Mouse (Mus musculus) heart, embryonic 11.5 days (tissue): ENCODE measurements around the gene Prss30. TPM values are rescaled to one million over a fixed set of nuclear protein-coding genes. Genes with fewer than 3 reads are reported as not detected.

Experiments
- ATAC-seq: fragments of 200-750 bp; cut with Nextera tagmentation; replicated peaks from 2 replicates; pipeline ENCODE4 v1.8.0; 2017; ENCODE audit warnings: moderate library complexity; ENCODE audit not compliant: insufficient number of reproducible peaks, low FRiP score, low TSS enrichment
- H3K27ac ChIP-seq: fragments of 300-500 bp; sonication (generic); 2 replicates; pipeline ENCODE4 v1.5.1; 2014; ENCODE audit warnings: mild to moderate bottlenecking, low read depth, low read length
- H3K27me3 ChIP-seq: fragments of 300-500 bp; sonication (generic); 2 replicates; pipeline ENCODE4 v1.6.1; 2014; ENCODE audit warnings: mild to moderate bottlenecking, low read length, mixed read lengths; ENCODE audit not compliant: control insufficient read depth, insufficient read depth
- H3K36me3 ChIP-seq: fragments of 300-500 bp; sonication (generic); 2 replicates; pipeline ENCODE4 v1.6.1; 2014; ENCODE audit warnings: mild to moderate bottlenecking, low read length, moderate library complexity, mixed read lengths; ENCODE audit not compliant: control insufficient read depth, insufficient read depth
- H3K4me1 ChIP-seq: fragments of 300-500 bp; sonication (generic); 2 replicates; pipeline ENCODE4 v1.6.1; 2014; ENCODE audit warnings: low read length; ENCODE audit not compliant: control insufficient read depth, insufficient read depth
- H3K4me2 ChIP-seq: fragments of 300-500 bp; sonication (generic); 2 replicates; pipeline ENCODE4 v1.6.1; 2014; ENCODE audit warnings: mild to moderate bottlenecking, moderate library complexity
- H3K4me3 ChIP-seq: fragments of 300-500 bp; sonication (generic); 2 replicates; pipeline ENCODE4 v1.5.1; 2014; ENCODE audit warnings: low read depth, low read length
- H3K9ac ChIP-seq: fragments of 300-500 bp; sonication (generic); 2 replicates; pipeline ENCODE4 v1.6.1; 2014; ENCODE audit warnings: mild to moderate bottlenecking, low read depth, low read length, moderate library complexity
- H3K9me3 ChIP-seq: fragments of 300-500 bp; sonication (generic); replicated peaks from 2 replicates; pipeline ENCODE4 v1.6.1; 2016; ENCODE audit warnings: low read length; ENCODE audit not compliant: control insufficient read depth
- WGBS: fragments of 180-500 bp; shearing (Covaris S2); extraction: QIAGEN DNeasy Blood & Tissue Kit; methylation state at CpG from one replicate; pipeline ENCODE4 v1.1.7; 2014; ENCODE audit not compliant: insufficient replicate concordance; 5-methylcytosine and 5-hydroxymethylcytosine counted together
- polyA plus RNA-seq: library from polyadenylated mRNA; unstranded; fragments of >200 nt; fragmentation: Nextera tagmentation; extraction: Ambion mirVana; gene quantifications from 2 replicates; pipeline ENCODE4 v1.2.1, GENCODE M21; 2014

Prss30 gene
- polyA plus RNA-seq, result not detected in 2 replicates

DNA sequence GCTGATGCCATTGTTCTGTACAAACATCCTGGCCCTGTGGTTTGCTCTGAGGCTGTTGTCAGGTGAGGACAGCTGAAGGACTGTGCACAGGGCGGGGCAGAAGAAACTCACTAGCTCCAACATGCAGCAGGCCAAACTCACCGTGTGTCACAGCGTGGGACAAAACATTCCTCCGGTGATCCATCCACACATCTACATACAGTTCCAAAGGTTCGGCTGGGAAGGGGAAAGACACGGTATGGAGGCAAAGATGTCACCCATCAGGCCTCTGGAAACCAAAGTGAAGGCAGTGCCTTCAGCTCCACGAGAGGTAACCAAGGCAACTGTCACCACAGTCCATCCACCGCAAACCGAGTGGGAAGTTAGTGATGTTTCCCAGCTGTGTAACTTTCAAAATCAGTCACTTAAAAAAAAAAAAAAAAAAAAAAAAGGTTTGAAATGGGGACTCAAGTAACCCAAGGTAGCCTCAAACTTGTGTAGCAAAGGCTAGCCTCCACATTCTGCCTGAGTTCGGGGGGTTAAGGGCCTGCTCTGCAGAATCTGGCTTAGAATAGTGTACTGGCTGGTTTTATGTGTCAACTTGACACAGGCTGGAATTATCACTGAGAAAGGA, at the start of gene Prss30:
Prss30 (minus strand) TSS at position 270 of the 613 bp plus-strand sequence.
- H3K4me3 ChIP-seq, result no peak within 1 kb of the TSS
- H3K27ac ChIP-seq, result no peak within 1 kb of the TSS
- H3K36me3 ChIP-seq, result no peaks in the 10 kb centered on the region
- no peak within 1 kb of the TSS for H3K4me2 ChIP-seq
- no peaks in the 10 kb centered on the region for H3K27me3 ChIP-seq
- ATAC-seq, result no peak
- 62% methylated on average over 10 of the region's 10 CpGs for WGBS
- no peaks in the 10 kb centered on the region for H3K9me3 ChIP-seq
- no peaks in the 10 kb centered on the region; the same call in 1 of the 2 replicates for H3K4me1 ChIP-seq
- H3K9ac ChIP-seq, result no peak within 1 kb of the TSS

DNA sequence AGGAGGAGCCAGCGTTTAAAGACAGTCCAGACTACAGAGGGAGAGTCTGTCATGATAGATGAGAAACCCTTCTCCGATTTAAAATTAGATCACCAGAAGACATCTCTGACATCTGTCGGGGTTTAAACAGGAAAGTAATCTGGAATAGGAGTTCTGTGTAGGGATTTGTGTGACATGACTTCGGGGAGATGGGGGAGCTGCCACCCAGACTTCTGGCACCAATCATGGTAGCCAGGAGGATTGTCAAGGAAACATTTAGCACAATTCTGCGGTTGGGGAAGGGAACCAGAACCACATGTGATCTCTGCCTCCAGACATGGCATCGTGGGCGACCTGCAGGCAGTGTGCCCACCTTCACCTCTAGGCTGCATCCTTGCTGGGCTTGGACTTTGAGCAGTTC, 49.1 kb upstream of the Prss30 start:
- no peaks in the 10 kb centered on the region for H3K27me3 ChIP-seq
- no peak overlapping the region for H3K4me2 ChIP-seq
- H3K36me3 ChIP-seq, result no peaks in the 10 kb centered on the region
- H3K27ac ChIP-seq, result no peak overlapping the region
- no peak overlapping the region for H3K4me3 ChIP-seq
- no peak for ATAC-seq
- 69% methylated on average over 7 of the region's 7 CpGs for WGBS
- no peaks in the 10 kb centered on the region for H3K9me3 ChIP-seq
- H3K9ac ChIP-seq, result no peak overlapping the region
- H3K4me1 ChIP-seq, result no peaks in the 10 kb centered on the region

- H3K27me3 ChIP-seq, result no peaks in the 10 kb centered on the region
- no peaks in the 10 kb centered on the region for H3K36me3 ChIP-seq
- 46% methylated on average over 5 of the region's 5 CpGs for WGBS
- no peaks in the 10 kb centered on the region for H3K9me3 ChIP-seq
- peak; percentile 49; the same call in 1 of the 2 replicates for ATAC-seq
- no peak overlapping the region for H3K9ac ChIP-seq
- no peak overlapping the region for H3K4me2 ChIP-seq
- H3K4me1 ChIP-seq, result peaks cover 5% of the 10 kb centered on the region; the same call in 1 of the 2 replicates
- no peak overlapping the region for H3K27ac ChIP-seq
- no peak overlapping the region for H3K4me3 ChIP-seq
These were observed 41.2 kb upstream of the Prss30 start for GRCm38 (mm10) chr17:24021375-24022199.

GRCm38 (mm10) chr17:24020696-24021095, 40.3 kb upstream of the Prss30 start:
- 69% methylated on average over 6 of the region's 6 CpGs for WGBS
- peaks cover 5% of the 10 kb centered on the region; the same call in 1 of the 2 replicates for H3K4me1 ChIP-seq
- H3K27ac ChIP-seq, result no peak overlapping the region
- no peak overlapping the region for H3K4me2 ChIP-seq
- no peak overlapping the region for H3K4me3 ChIP-seq
- no peaks in the 10 kb centered on the region for H3K9me3 ChIP-seq
- H3K9ac ChIP-seq, result no peak overlapping the region
- no peaks in the 10 kb centered on the region for H3K27me3 ChIP-seq
- no peaks in the 10 kb centered on the region for H3K36me3 ChIP-seq
- ATAC-seq, result no peak

GRCm38 (mm10) chr17:24015727-24016126, 35.4 kb upstream of the Prss30 start:
- WGBS, result 22% methylated on average over 14 of the region's 14 CpGs

GRCm38 (mm10) chr17:24014433-24014965, 34.1 kb upstream of the Prss30 start:
- Histone ChIP-seq H3K27ac (no peak overlapping the region), H3K4me2 (no peak overlapping the region), H3K9ac (no peak overlapping the region), H3K27me3 (no peaks in the 10 kb centered on the region), H3K4me1 (no peaks in the 10 kb centered on the region), H3K4me3 (no peak overlapping the region), H3K36me3 (no peaks in the 10 kb centered on the region), H3K9me3 (no peaks in the 10 kb centered on the region)
- WGBS, result 79% methylated on average over 5 of the region's 5 CpGs
- no peak for ATAC-seq

More at GRCm38 (mm10) chr17:24015727-24016126, 35.4 kb upstream of the Prss30 start:
- no peak overlapping the region for H3K4me3 ChIP-seq
- H3K4me2 ChIP-seq, result no peak overlapping the region
- no peak for ATAC-seq
- H3K4me1 ChIP-seq, result no peaks in the 10 kb centered on the region
- H3K9ac ChIP-seq, result no peak overlapping the region
- no peaks in the 10 kb centered on the region for H3K36me3 ChIP-seq
- H3K9me3 ChIP-seq, result no peaks in the 10 kb centered on the region
- H3K27ac ChIP-seq, result no peak overlapping the region
- no peaks in the 10 kb centered on the region for H3K27me3 ChIP-seq

- no peaks in the 10 kb centered on the region for H3K36me3 ChIP-seq
- H3K9me3 ChIP-seq, result no peaks in the 10 kb centered on the region
- 83% methylated on average over 2 of the region's 2 CpGs for WGBS
- H3K4me2 ChIP-seq, result no peak overlapping the region
- no peak overlapping the region for H3K4me3 ChIP-seq
- H3K4me1 ChIP-seq, result no peaks in the 10 kb centered on the region
- H3K9ac ChIP-seq, result no peak overlapping the region
- no peak overlapping the region for H3K27ac ChIP-seq
- H3K27me3 ChIP-seq, result no peaks in the 10 kb centered on the region
- ATAC-seq, result no peak
These were observed 32.6 kb upstream of the Prss30 start for GRCm38 (mm10) chr17:24012921-24013320.

- Histone ChIP-seq H3K4me1 (no peaks in the 10 kb centered on the region), H3K4me3 (no peak overlapping the region), H3K9ac (no peak overlapping the region), H3K27me3 (no peaks in the 10 kb centered on the region), H3K36me3 (no peaks in the 10 kb centered on the region), H3K4me2 (no peak overlapping the region), H3K27ac (no peak overlapping the region), H3K9me3 (no peaks in the 10 kb centered on the region)
- ATAC-seq, result no peak
- 50% methylated on average over 5 of the region's 5 CpGs for WGBS
These were observed 29.3 kb upstream of the Prss30 start for GRCm38 (mm10) chr17:24009617-24010016.
